Mouse (Mus musculus): ENCODE measurements around the gene Rhbdf2. TPM values are rescaled to one million over a fixed set of nuclear protein-coding genes. Genes with fewer than 3 reads are reported as not detected.

Rhbdf2 gene
- total and polyA plus RNA-seq, 3 experiments: 6.4 to 13.7 TPM; not detected in 1

DNA sequence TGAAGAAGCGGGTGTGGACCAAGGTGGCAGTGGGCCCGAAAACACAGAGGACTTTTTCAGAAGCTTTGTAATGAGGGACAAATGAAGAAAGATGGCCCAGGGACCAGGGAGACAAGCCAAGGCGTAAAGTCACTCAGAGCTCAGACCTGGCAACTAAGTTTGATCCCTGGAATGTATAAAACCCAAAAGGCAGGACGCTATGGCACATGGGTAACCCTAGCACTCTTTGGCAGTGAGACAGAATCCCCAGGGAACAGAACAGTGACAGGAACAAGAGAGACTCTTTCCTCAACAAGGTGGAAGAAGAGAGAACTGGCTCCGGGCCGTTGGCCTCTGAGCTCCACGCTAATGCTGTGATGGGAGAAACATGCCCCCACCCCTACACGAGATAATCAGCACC, 24.0 kb upstream of the Rhbdf2 start:
- Histone ChIP-seq H3K4me1 (ENCODE audit: control insufficient read depth in 1 of 2, insufficient read depth in 2 of 2, low read length in 2 of 2) (peaks cover 0 to 28% of the 10 kb centered on the region in 2 experiments), H3K36me3 (ENCODE audit: control insufficient read depth in 1 of 2, insufficient read depth in 2 of 2, low read length in 2 of 2) (peaks cover 0 to 15% of the 10 kb centered on the region in 2 experiments; a peak in 2 of 4 replicates), H3K79me2 (ENCODE audit: control insufficient read depth, insufficient read depth, low read length, poor library complexity) (no peaks in the 10 kb centered on the region; the same call in 1 of the 2 replicates), H3K9ac (ENCODE audit: control insufficient read depth, low read depth, low read length, poor library complexity, severe bottlenecking) (no peak overlapping the region), H3K9me3 (replicated peaks; ENCODE audit: insufficient read depth, low read length) (no peaks in the 10 kb centered on the region), H3K27me3 (ENCODE audit: control insufficient read depth in 1 of 2, insufficient read depth in 2 of 2, low read length in 2 of 2) (peaks cover 0 to 7% of the 10 kb centered on the region in 2 experiments; a peak in 1 of 4 replicates), H3K27ac (ENCODE audit: control insufficient read depth, low read depth, low read length) (no peak overlapping the region), H3K4me3 (ENCODE audit: control insufficient read depth in 1 of 2, insufficient read depth in 1 of 2, low read depth in 2 of 2, low read length in 2 of 2) (no peak overlapping the region)
- DNase-seq (ENCODE audit: low read depth, low spot score): no peak
- no peak for TF ChIP-seq SIN3A (IDR thresholded peaks at IDR 0.05; ENCODE audit: low read length)
- no peak for TF ChIP-seq MXI1 (IDR thresholded peaks at IDR 0.05; ENCODE audit: low read depth, low read length)
- no peak for TF ChIP-seq USF2 (IDR thresholded peaks at IDR 0.05; ENCODE audit: borderline replicate concordance in 1 of 2, insufficient read depth in 1 of 2, low read depth in 1 of 2, low read length in 2 of 2)
- no peak for TF ChIP-seq MEF2A (IDR thresholded peaks at IDR 0.05; ENCODE audit: extremely low read depth, insufficient replicate concordance, low read depth, low read length, poor library complexity, severe bottlenecking)
- TF ChIP-seq BHLHE40 (IDR thresholded peaks at IDR 0.05; ENCODE audit: borderline replicate concordance, low read depth, low read length): no peak
- no peak for TF ChIP-seq ELF1 (IDR thresholded peaks at IDR 0.05; ENCODE audit: low read depth, low read length)
- no peak for TF ChIP-seq POLR2AphosphoS2 (IDR thresholded peaks at IDR 0.05; ENCODE audit: low read length)
- TF ChIP-seq CTCF (IDR thresholded peaks at IDR 0.05 in 2 of 3, conservative IDR thresholded peaks at IDR 0.05 in 1 of 3; ENCODE audit: control insufficient read depth in 1 of 3, insufficient read depth in 1 of 3, low read depth in 2 of 3, low read length in 3 of 3, poor library complexity in 1 of 3, severe bottlenecking in 1 of 3): no peak
- TF ChIP-seq RAD21 (IDR thresholded peaks at IDR 0.05; ENCODE audit: low read depth, low read length): no peak
- no peak for TF ChIP-seq MYB (IDR thresholded peaks at IDR 0.05; ENCODE audit: low read depth, low read length)
- TF ChIP-seq UBTF (IDR thresholded peaks at IDR 0.05; ENCODE audit: borderline replicate concordance, insufficient read depth, low read depth, low read length): no peak

DNA sequence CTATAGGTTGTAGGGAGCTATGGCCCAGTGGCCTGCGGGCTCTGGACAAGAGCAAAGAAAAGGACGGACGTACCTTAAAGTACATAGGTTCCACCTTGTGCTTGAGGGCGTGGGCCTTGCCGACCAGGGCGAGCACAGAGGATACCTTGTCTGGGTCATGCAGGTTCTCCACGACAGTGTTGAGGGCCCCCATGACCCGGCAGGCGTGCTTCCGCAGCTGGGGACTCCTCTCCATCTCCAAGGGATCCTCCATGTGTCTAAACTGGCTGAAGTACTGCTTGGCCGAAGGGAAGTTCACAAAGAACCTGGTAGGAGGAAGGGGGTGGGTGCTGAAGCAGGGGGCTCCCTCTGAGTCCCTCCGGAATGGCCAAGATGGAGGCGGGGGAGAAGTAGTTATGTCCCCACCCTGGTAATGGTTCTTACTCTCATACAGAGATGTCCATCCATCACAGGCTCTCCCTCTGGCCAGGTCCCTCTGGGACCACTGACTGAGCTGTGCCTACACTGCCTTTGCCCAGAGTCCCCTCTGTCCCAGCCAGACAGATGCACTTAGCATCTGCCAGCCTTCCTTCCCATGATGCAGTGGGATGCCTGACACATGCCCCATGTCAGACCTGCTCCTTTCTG, 23.0 kb upstream of the Rhbdf2 start:
- DNase-seq (ENCODE audit: low read depth, low spot score): no peak
- Histone ChIP-seq H3K4me3 (ENCODE audit: control insufficient read depth in 1 of 2, insufficient read depth in 1 of 2, low read depth in 2 of 2, low read length in 2 of 2) (no peak overlapping the region), H3K9ac (ENCODE audit: control insufficient read depth, low read depth, low read length, poor library complexity, severe bottlenecking) (no peak overlapping the region), H3K27me3 (ENCODE audit: control insufficient read depth in 1 of 2, insufficient read depth in 2 of 2, low read length in 2 of 2) (peaks cover 0 to 7% of the 10 kb centered on the region in 2 experiments; a peak in 1 of 4 replicates), H3K36me3 (ENCODE audit: control insufficient read depth in 1 of 2, insufficient read depth in 2 of 2, low read length in 2 of 2) (peaks cover 0 to 12% of the 10 kb centered on the region in 2 experiments; a peak in 2 of 4 replicates), H3K79me2 (ENCODE audit: control insufficient read depth, insufficient read depth, low read length, poor library complexity) (no peaks in the 10 kb centered on the region; the same call in 1 of the 2 replicates), H3K27ac (ENCODE audit: control insufficient read depth, low read depth, low read length) (no peak overlapping the region), H3K4me1 (ENCODE audit: control insufficient read depth in 1 of 2, insufficient read depth in 2 of 2, low read length in 2 of 2) (peaks cover 0 to 22% of the 10 kb centered on the region in 2 experiments; a peak in 3 of 4 replicates), H3K9me3 (replicated peaks; ENCODE audit: insufficient read depth, low read length) (no peaks in the 10 kb centered on the region)
- TF ChIP-seq CTCF (IDR thresholded peaks at IDR 0.05 in 2 of 3, conservative IDR thresholded peaks at IDR 0.05 in 1 of 3; ENCODE audit: control insufficient read depth in 1 of 3, insufficient read depth in 1 of 3, low read depth in 2 of 3, low read length in 3 of 3, poor library complexity in 1 of 3, severe bottlenecking in 1 of 3): no peak
- TF ChIP-seq RCOR1 (IDR thresholded peaks at IDR 0.05; ENCODE audit: low read depth, low read length): no peak
- no peak for TF ChIP-seq ZC3H11A (IDR thresholded peaks at IDR 0.05; ENCODE audit: low read depth, low read length)
- no peak for TF ChIP-seq POLR2AphosphoS2 (IDR thresholded peaks at IDR 0.05; ENCODE audit: low read length)
- no peak for TF ChIP-seq UBTF (IDR thresholded peaks at IDR 0.05; ENCODE audit: borderline replicate concordance, insufficient read depth, low read depth, low read length)
- TF ChIP-seq USF1 (IDR thresholded peaks at IDR 0.05; ENCODE audit: low read depth, low read length): no peak
- no peak for TF ChIP-seq HCFC1 (IDR thresholded peaks at IDR 0.05; ENCODE audit: low read depth, low read length)
- TF ChIP-seq EP300 (IDR thresholded peaks at IDR 0.05; ENCODE audit: low read depth in 1 of 2, low read length in 2 of 2): no peak
- TF ChIP-seq KAT2A (conservative IDR thresholded peaks at IDR 0.05; ENCODE audit: low read depth, low read length): no peak
- no peak for TF ChIP-seq POLR2A (IDR thresholded peaks at IDR 0.05; ENCODE audit: control insufficient read depth in 1 of 2, insufficient read depth in 1 of 2, low read depth in 1 of 2, low read length in 2 of 2, poor library complexity in 1 of 2)
- no peak for TF ChIP-seq ZKSCAN1 (IDR thresholded peaks at IDR 0.05; ENCODE audit: low read depth, low read length)
- no peak for TF ChIP-seq CHD1 (IDR thresholded peaks at IDR 0.05; ENCODE audit: low read depth, low read length)
- TF ChIP-seq MYB (IDR thresholded peaks at IDR 0.05; ENCODE audit: low read depth, low read length): no peak
- TF ChIP-seq MAX (IDR thresholded peaks at IDR 0.05; ENCODE audit: low read length): no peak
- no peak for TF ChIP-seq E2F4 (IDR thresholded peaks at IDR 0.05; ENCODE audit: borderline replicate concordance, low read depth, low read length)
